In genomic region chr8:45677114-45677853, GRCm38 (mm10) we compare ENCODE assay signal across 17 mouse cellular contexts.
DNase-seq lines count a peak whose midpoint lies in the region; ATAC-seq lines count a peak whose summit lies in the region.
"Had no signal": no experiment of that assay in that cellular context is flagged by ENCODE, and none has a peak within 500 bp of the region (broad histone marks: within the 10 kb centered on the region; RNA-seq: fewer than 3 reads in every experiment).

No protein-coding gene starts in this region.

- peak; percentile 35 for DNase-seq in heart, adult 11 months
- DNase-seq in heart, postnatal 10 days, result no peak
- no peak for DNase-seq in midbrain, embryonic 11.5 days (ENCODE audit: low spot score, missing footprints)
- peak; percentile 94 for DNase-seq in retina, postnatal 1 day
- DNase-seq in left cerebral cortex, postnatal 25 days (ENCODE audit: low spot score in 2 of 2), result no peak
- DNase-seq in left cerebral cortex, postnatal 14 days (ENCODE audit: low spot score in 2 of 2), result no peak
- DNase-seq: adrenal gland, postnatal 25 days; B cell, adult 2 months; cerebellum, adult 2 months; heart, postnatal 36 days; kidney, adult 8-10 months; liver; lung, adult 2 months had no signal

- intact Hi-C loops in heart, postnatal 10 days (cut with DNase I), result no loop called here
- intact Hi-C loops in left cerebral cortex, postnatal 25 days (cut with DNase I), result no loop called here
- intact Hi-C loops in left cerebral cortex, postnatal 14 days (cut with DNase I), result no loop called here

- H3K9ac ChIP-seq in midbrain, embryonic 15.5 days, result no peak overlapping the region
- H3K9ac ChIP-seq in midbrain, embryonic 11.5 days (ENCODE audit: low read length), result no peak overlapping the region
- H3K9ac ChIP-seq in forebrain, embryonic 13.5 days, result no peak overlapping the region
- H3K9ac ChIP-seq: heart, embryonic 12.5 days had no signal

- no peaks in the 10 kb centered on the region for H3K27me3 ChIP-seq in midbrain, embryonic 15.5 days (replicated peaks)
- no peaks in the 10 kb centered on the region for H3K27me3 ChIP-seq in midbrain, embryonic 11.5 days (ENCODE audit: control insufficient read depth, insufficient read depth, low read length)
- H3K27me3 ChIP-seq in forebrain, embryonic 13.5 days, result no peaks in the 10 kb centered on the region
- H3K27me3 ChIP-seq: heart, embryonic 12.5 days had no signal

- H3K4me1 ChIP-seq in midbrain, embryonic 15.5 days, result peaks cover 15% of the 10 kb centered on the region
- H3K4me1 ChIP-seq in midbrain, embryonic 11.5 days (ENCODE audit: control insufficient read depth, insufficient read depth, low read length), result peaks cover 4% of the 10 kb centered on the region; the same call in 1 of the 2 replicates
- H3K4me1 ChIP-seq in forebrain, embryonic 13.5 days, result peaks cover 51% of the 10 kb centered on the region

- peak; percentile 44; the same call in 1 of the 2 replicates for ATAC-seq in midbrain, embryonic 15.5 days (replicated peaks)
- no peak for ATAC-seq in midbrain, embryonic 11.5 days (ENCODE audit: low FRiP score)
- peak; percentile 55 for ATAC-seq in forebrain, embryonic 13.5 days

- H3K4me2 ChIP-seq in midbrain, embryonic 15.5 days, result no peak overlapping the region
- no peak overlapping the region for H3K4me2 ChIP-seq in midbrain, embryonic 11.5 days
- peak overlapping the region; percentile 30 for H3K4me2 ChIP-seq in forebrain, embryonic 13.5 days
- H3K4me2 ChIP-seq: heart, embryonic 12.5 days had no signal

- no peaks in the 10 kb centered on the region for H3K36me3 ChIP-seq in midbrain, embryonic 15.5 days (replicated peaks)
- no peaks in the 10 kb centered on the region for H3K36me3 ChIP-seq in midbrain, embryonic 11.5 days (ENCODE audit: control insufficient read depth, insufficient read depth, low read length)
- no peaks in the 10 kb centered on the region for H3K36me3 ChIP-seq in forebrain, embryonic 13.5 days (ENCODE audit: poor library complexity, severe bottlenecking)

- no peak overlapping the region for H3K27ac ChIP-seq in midbrain, embryonic 15.5 days
- no peak overlapping the region for H3K27ac ChIP-seq in midbrain, embryonic 11.5 days (ENCODE audit: low read depth, low read length)
- H3K27ac ChIP-seq in forebrain, embryonic 13.5 days, result peak overlapping the region; percentile 62; the same call in 1 of the 2 replicates
- H3K27ac ChIP-seq: macrophage had no signal

- no peaks in the 10 kb centered on the region for H3K9me3 ChIP-seq in midbrain, embryonic 15.5 days
- H3K9me3 ChIP-seq in midbrain, embryonic 11.5 days (ENCODE audit: control insufficient read depth, low read length), result no peaks in the 10 kb centered on the region
- H3K9me3 ChIP-seq in forebrain, embryonic 13.5 days (replicated peaks), result no peaks in the 10 kb centered on the region
- H3K9me3 ChIP-seq: heart, embryonic 12.5 days had no signal

- no peak overlapping the region for H3K4me3 ChIP-seq in midbrain, embryonic 15.5 days
- H3K4me3 ChIP-seq in midbrain, embryonic 11.5 days (ENCODE audit: low read depth, low read length), result no peak overlapping the region
- H3K4me3 ChIP-seq in forebrain, embryonic 13.5 days, result no peak overlapping the region
- H3K4me3 ChIP-seq: heart, embryonic 12.5 days had no signal

- WGBS in midbrain, embryonic 15.5 days, result 30% methylated on average over 10 of the region's 10 CpGs
- 54% methylated on average over 10 of the region's 10 CpGs for WGBS in midbrain, embryonic 11.5 days
- WGBS in forebrain, embryonic 13.5 days, result 24% methylated on average over 10 of the region's 10 CpGs

Comparison
In these comparisons a context has a peak if more than half of its experiments do, and no peak if none do; other contexts are left out.
1. DNase-seq: peak in heart, adult 11 months (single experiment) and retina, postnatal 1 day (single experiment); none in heart, postnatal 10 days (0 of 2), midbrain, embryonic 11.5 days (single experiment), left cerebral cortex, postnatal 25 days (0 of 2) and left cerebral cortex, postnatal 14 days (0 of 2).